Mouse (Mus musculus) retina, adult 2 months (tissue): ENCODE results near the gene Stk19.
A peak's percentile ranks its signal among the peaks of the same experiment; 100 is the strongest.
"Not testable (repeated sequence)": the region's sequence is repeated elsewhere in the genome, so short reads cannot be mapped to it uniquely, and the experiment has no call there.

ENCODE experiments used
- DNase-seq: peaks from one replicate; pipeline ENCODE4 v3.0.0-alpha.2; 2012; ENCODE audit warnings: low read depth, low spot score

The Stk19 gene

DNA sequence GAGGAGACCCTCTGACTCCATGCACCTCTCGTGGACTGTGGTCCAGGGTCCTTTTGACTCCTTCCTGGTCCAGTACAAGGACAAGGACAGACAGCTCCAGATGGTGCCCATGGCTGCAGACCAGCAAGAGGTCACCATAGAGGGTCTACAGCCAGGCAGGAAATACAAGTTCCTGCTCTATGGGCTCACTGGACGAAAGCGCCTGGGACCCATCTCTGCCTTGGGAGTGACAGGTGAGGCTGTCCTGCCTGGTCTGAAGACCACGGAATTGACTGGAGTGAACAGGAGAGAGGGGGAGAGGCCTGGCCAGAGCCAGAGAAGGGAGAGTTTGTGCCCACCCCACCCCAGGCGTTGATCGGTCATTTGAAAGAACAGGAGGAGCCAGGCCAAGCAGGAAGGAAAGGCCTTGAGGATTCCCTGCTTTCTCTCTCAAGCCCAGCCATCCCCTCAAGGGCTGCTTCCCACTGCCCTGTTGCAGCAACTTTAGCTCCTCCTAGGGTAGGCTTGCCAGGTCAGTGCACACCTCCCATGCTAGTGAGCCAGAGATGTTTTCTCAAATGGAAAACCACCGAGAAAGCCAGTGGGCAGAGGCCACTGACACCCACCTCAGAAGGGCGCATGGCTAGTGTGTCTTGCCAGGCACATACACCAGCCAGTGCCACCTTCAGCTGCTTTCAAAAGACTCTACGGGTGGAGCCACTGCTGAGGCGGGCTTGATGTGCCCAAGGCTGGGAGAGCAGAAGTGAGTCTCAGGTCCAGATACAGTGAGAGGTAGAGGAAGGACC, 39.3 kb downstream of the Stk19 start:
- DNase-seq = not testable (repeated sequence)

DNA sequence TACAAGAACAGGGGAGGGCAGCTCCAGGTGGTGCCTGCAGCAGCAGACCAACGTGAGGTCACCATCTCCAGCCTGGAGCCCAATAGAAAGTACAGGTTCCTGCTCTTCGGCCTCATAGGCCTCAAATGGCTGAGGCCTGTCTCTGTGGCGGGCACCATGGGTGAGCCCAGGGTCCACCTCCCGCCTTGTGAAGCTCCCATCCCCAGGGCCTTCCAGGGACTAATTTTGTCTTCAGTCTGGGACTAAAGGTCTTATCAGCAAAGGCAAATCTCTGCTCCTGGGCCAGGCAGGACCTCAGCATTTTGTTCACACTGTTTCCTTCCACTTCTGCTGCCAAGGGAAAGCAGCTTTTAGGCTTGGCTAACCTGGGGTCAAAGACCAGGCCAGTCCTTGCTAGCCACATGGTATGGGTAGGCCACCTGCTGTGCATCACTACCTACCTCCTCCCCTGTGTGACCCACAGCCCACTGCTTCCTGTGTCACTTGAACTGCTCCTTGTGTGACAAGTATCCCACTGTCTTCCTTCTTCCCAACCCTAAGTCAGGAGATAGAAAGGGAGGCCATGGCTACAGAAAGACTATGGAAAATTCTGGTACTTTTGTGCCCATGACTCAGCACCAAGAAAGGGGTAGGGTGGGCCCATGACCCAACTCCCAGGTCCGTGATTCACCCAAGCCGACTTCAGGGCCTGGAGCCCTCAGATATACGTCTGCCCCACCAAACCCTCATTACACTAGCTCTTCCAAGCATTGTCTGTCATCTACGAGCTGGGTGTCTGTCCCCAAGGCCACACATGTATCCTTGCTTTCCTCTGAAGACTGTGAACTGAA, 40.2 kb downstream of the Stk19 start:
- no peak for DNase-seq

- peak; percentile 11 for DNase-seq
These were observed 41.1 kb downstream of the Stk19 start for GRCm38 (mm10) chr17:34795633-34796032.

DNA sequence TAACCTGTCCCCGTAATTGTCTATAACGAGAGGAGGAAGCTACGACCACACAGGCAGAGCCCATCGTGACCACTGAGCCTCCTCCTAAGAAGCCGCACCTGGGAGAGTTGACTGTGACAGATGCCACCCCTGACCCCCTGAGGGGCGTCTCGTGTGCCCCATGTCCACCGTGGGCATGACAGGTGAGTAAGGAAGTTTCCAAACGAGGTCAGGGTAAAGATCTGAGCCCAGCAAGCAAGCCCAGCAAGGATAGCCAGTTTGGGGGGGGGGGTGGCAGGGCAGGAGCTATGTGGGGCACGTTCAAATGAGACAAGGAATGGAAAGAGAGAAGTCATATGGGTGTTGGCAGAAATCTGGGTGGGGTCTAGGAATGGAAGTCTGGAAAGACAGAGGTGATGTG, 41.7 kb downstream of the Stk19 start:
- DNase-seq = no peak

- DNase-seq = no peak
These were observed 58.9 kb downstream of the Stk19 start for GRCm38 (mm10) chr17:34777680-34778325.
